Mouse (Mus musculus): ENCODE results near the gene Vps45. TPM values are rescaled to one million over a fixed set of nuclear protein-coding genes. Genes with fewer than 3 reads are reported as not detected.
A peak's percentile ranks its signal among the peaks of the same experiment; 100 is the strongest.

Vps45 gene
- total and polyA plus RNA-seq, 3 experiments = 20.6 to 92.0 (median 28.9) TPM

- peaks cover 0 to 14% of the 10 kb centered on the region in 2 experiments; a peak in 2 of 4 replicates for H3K36me3 ChIP-seq (ENCODE audit: control insufficient read depth in 1 of 2, insufficient read depth in 2 of 2, low read length in 2 of 2)
- H3K9ac ChIP-seq (ENCODE audit: control insufficient read depth, low read depth, low read length, poor library complexity, severe bottlenecking) = no peak overlapping the region
- H3K27ac ChIP-seq (ENCODE audit: control insufficient read depth, low read depth, low read length) = no peak overlapping the region
- H3K9me3 ChIP-seq (replicated peaks; ENCODE audit: insufficient read depth, low read length) = no peaks in the 10 kb centered on the region
- no peak overlapping the region for H3K4me3 ChIP-seq (ENCODE audit: control insufficient read depth in 1 of 2, insufficient read depth in 1 of 2, low read depth in 2 of 2, low read length in 2 of 2)
- no peaks in the 10 kb centered on the region for H3K27me3 ChIP-seq (ENCODE audit: control insufficient read depth in 1 of 2, insufficient read depth in 2 of 2, low read length in 2 of 2)
- H3K79me2 ChIP-seq (ENCODE audit: control insufficient read depth, insufficient read depth, low read length, poor library complexity) = peaks cover 3% of the 10 kb centered on the region; the same call in 1 of the 2 replicates
- H3K4me1 ChIP-seq (ENCODE audit: control insufficient read depth in 1 of 2, insufficient read depth in 2 of 2, low read length in 2 of 2) = peaks cover 11 to 19% of the 10 kb centered on the region in 2 experiments
- no peak for DNase-seq (ENCODE audit: low read depth, low spot score)
- TF ChIP-seq ZMIZ1 (IDR thresholded peaks at IDR 0.05; ENCODE audit: low read depth, low read length) = no peak
- no peak for TF ChIP-seq MYB (IDR thresholded peaks at IDR 0.05; ENCODE audit: low read depth, low read length)
- no peak for TF ChIP-seq TBP (IDR thresholded peaks at IDR 0.05; ENCODE audit: low read depth, low read length)
- no peak for TF ChIP-seq NRF1 (IDR thresholded peaks at IDR 0.05; ENCODE audit: insufficient read depth, low read depth, low read length, poor library complexity, severe bottlenecking)
- TF ChIP-seq E2F4 (IDR thresholded peaks at IDR 0.05; ENCODE audit: borderline replicate concordance, low read depth, low read length) = no peak
- no peak for TF ChIP-seq EP300 (IDR thresholded peaks at IDR 0.05; ENCODE audit: low read depth in 1 of 2, low read length in 2 of 2)
- TF ChIP-seq POLR2AphosphoS2 (IDR thresholded peaks at IDR 0.05; ENCODE audit: low read length) = no peak
- TF ChIP-seq ZNF384 (IDR thresholded peaks at IDR 0.05; ENCODE audit: low read depth, low read length) = no peak
- no peak for TF ChIP-seq TCF12 (IDR thresholded peaks at IDR 0.05; ENCODE audit: low read depth, low read length)
- no peak for TF ChIP-seq CTCF (IDR thresholded peaks at IDR 0.05 in 2 of 3, conservative IDR thresholded peaks at IDR 0.05 in 1 of 3; ENCODE audit: control insufficient read depth in 1 of 3, insufficient read depth in 1 of 3, low read depth in 2 of 3, low read length in 3 of 3, poor library complexity in 1 of 3, severe bottlenecking in 1 of 3)
- no peak for TF ChIP-seq MAX (IDR thresholded peaks at IDR 0.05; ENCODE audit: low read length)
- no peak for TF ChIP-seq ZKSCAN1 (IDR thresholded peaks at IDR 0.05; ENCODE audit: low read depth, low read length)
- TF ChIP-seq GATA1 (IDR thresholded peaks at IDR 0.05; ENCODE audit: low read depth, low read length) = no peak
- TF ChIP-seq GABPA (IDR thresholded peaks at IDR 0.05; ENCODE audit: low read depth, low read length) = no peak
- TF ChIP-seq TAL1 (IDR thresholded peaks at IDR 0.05; ENCODE audit: low read length) = no peak
- TF ChIP-seq JUND (IDR thresholded peaks at IDR 0.05; ENCODE audit: low read depth, low read length) = no peak
- TF ChIP-seq RCOR1 (IDR thresholded peaks at IDR 0.05; ENCODE audit: low read depth, low read length) = no peak
- no peak for TF ChIP-seq ZC3H11A (IDR thresholded peaks at IDR 0.05; ENCODE audit: low read depth, low read length)
Observed at GRCm38 (mm10) chr3:96000080-96000632, 58.1 kb downstream of the Vps45 start.

GRCm38 (mm10) chr3:95999308-96000079 is 58.8 kb downstream of the Vps45 start:
- no peak overlapping the region for H3K27ac ChIP-seq (ENCODE audit: control insufficient read depth, low read depth, low read length)
- H3K9me3 ChIP-seq (replicated peaks; ENCODE audit: insufficient read depth, low read length) = no peaks in the 10 kb centered on the region
- no peak overlapping the region for H3K9ac ChIP-seq (ENCODE audit: control insufficient read depth, low read depth, low read length, poor library complexity, severe bottlenecking)
- H3K4me1 ChIP-seq (ENCODE audit: control insufficient read depth in 1 of 2, insufficient read depth in 2 of 2, low read length in 2 of 2) = peaks cover 11 to 22% of the 10 kb centered on the region in 2 experiments
- peak; percentile 70 for DNase-seq (ENCODE audit: low read depth, low spot score)
- peaks cover 3% of the 10 kb centered on the region; the same call in 1 of the 2 replicates for H3K79me2 ChIP-seq (ENCODE audit: control insufficient read depth, insufficient read depth, low read length, poor library complexity)
- H3K36me3 ChIP-seq (ENCODE audit: control insufficient read depth in 1 of 2, insufficient read depth in 2 of 2, low read length in 2 of 2) = peaks cover 0 to 14% of the 10 kb centered on the region in 2 experiments; a peak in 2 of 4 replicates
- no peaks in the 10 kb centered on the region for H3K27me3 ChIP-seq (ENCODE audit: control insufficient read depth in 1 of 2, insufficient read depth in 2 of 2, low read length in 2 of 2)
- no peak overlapping the region for H3K4me3 ChIP-seq (ENCODE audit: control insufficient read depth in 1 of 2, insufficient read depth in 1 of 2, low read depth in 2 of 2, low read length in 2 of 2)
- no peak for TF ChIP-seq CTCF (IDR thresholded peaks at IDR 0.05 in 2 of 3, conservative IDR thresholded peaks at IDR 0.05 in 1 of 3; ENCODE audit: control insufficient read depth in 1 of 3, insufficient read depth in 1 of 3, low read depth in 2 of 3, low read length in 3 of 3, poor library complexity in 1 of 3, severe bottlenecking in 1 of 3)
- no peak for TF ChIP-seq UBTF (IDR thresholded peaks at IDR 0.05; ENCODE audit: borderline replicate concordance, insufficient read depth, low read depth, low read length)
- no peak for TF ChIP-seq ZNF384 (IDR thresholded peaks at IDR 0.05; ENCODE audit: low read depth, low read length)
- peak; percentile 64; the same call in 1 of the 2 replicates for TF ChIP-seq TCF12 (IDR thresholded peaks at IDR 0.05; ENCODE audit: low read depth, low read length)
- peak; percentile 75 for TF ChIP-seq GATA1 (IDR thresholded peaks at IDR 0.05; ENCODE audit: low read depth, low read length)
- no peak for TF ChIP-seq ETS1 (IDR thresholded peaks at IDR 0.05; ENCODE audit: low read depth, low read length)
- TF ChIP-seq MEF2A (IDR thresholded peaks at IDR 0.05; ENCODE audit: extremely low read depth, insufficient replicate concordance, low read depth, low read length, poor library complexity, severe bottlenecking) = no peak
- no peak for TF ChIP-seq SIN3A (IDR thresholded peaks at IDR 0.05; ENCODE audit: low read length)
- no peak for TF ChIP-seq BHLHE40 (IDR thresholded peaks at IDR 0.05; ENCODE audit: borderline replicate concordance, low read depth, low read length)
- no peak for TF ChIP-seq CHD2 (IDR thresholded peaks at IDR 0.05; ENCODE audit: low read length)
- TF ChIP-seq SMC3 (IDR thresholded peaks at IDR 0.05; ENCODE audit: low read depth, low read length) = no peak
- no peak for TF ChIP-seq ZKSCAN1 (IDR thresholded peaks at IDR 0.05; ENCODE audit: low read depth, low read length)
- no peak for TF ChIP-seq RCOR1 (IDR thresholded peaks at IDR 0.05; ENCODE audit: low read depth, low read length)
- TF ChIP-seq GABPA (IDR thresholded peaks at IDR 0.05; ENCODE audit: low read depth, low read length) = no peak
- peak; percentile 78 for TF ChIP-seq USF1 (IDR thresholded peaks at IDR 0.05; ENCODE audit: low read depth, low read length)
- no peak for TF ChIP-seq HCFC1 (IDR thresholded peaks at IDR 0.05; ENCODE audit: low read depth, low read length)
- peak; percentile 72 for TF ChIP-seq TAL1 (IDR thresholded peaks at IDR 0.05; ENCODE audit: low read length)
- TF ChIP-seq JUND (IDR thresholded peaks at IDR 0.05; ENCODE audit: low read depth, low read length) = no peak
- TF ChIP-seq POLR2A (IDR thresholded peaks at IDR 0.05; ENCODE audit: control insufficient read depth in 1 of 2, insufficient read depth in 1 of 2, low read depth in 1 of 2, low read length in 2 of 2, poor library complexity in 1 of 2) = no peak
